In the genomic region with DNA sequence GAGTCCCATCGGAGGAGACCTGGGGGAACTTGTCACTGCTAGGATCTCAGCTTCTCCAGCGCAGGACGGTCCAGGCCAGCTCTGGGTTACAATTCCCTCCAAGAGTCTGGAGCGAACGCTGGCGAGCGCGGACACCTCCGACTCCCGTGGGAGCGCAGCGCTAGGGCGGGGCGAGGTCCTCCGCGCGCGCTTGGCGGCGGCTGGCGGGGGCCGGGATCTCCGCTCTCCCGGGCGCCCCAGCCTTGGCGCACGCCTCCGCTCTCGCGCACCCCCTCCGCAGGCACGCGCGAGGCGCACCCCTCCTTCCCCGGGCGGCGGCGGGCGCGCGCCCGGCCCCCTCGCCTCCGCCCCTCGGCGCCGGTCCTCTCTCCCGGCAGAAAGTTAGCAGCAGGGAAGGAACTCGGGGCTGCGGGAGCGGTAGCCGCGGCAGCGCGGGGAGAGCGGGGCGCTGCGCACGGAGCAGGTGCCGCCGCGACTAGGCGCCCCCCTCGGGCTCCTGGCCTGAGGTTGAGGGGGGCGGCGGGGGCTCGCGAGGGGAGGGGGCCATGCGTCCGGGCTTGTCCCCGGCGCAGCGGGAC, we compare ENCODE assay signal across 7 mouse cellular contexts. TPM values are rescaled to one million over a fixed set of nuclear protein-coding genes. Genes with fewer than 3 reads are reported as not detected.
DNase-seq lines count a peak whose midpoint lies in the region; ATAC-seq and TF ChIP-seq lines count a peak whose summit lies in the region.

A gene (plus strand): TSS at position 409 of the 578 bp plus-strand sequence.

- DNase-seq in lung, postnatal 14 days, result no peak
- DNase-seq in midbrain, embryonic 10.5 days (ENCODE audit: low spot score), result peak; percentile 51
- DNase-seq in stomach, postnatal 0 days (ENCODE audit: low spot score), result no peak
- DNase-seq in adipocyte (ENCODE audit: low spot score), result no peak

- 0 out of 2 replicates have a peak, but pooled peaks cover 4% of the 10 kb centered on the region for H3K4me1 ChIP-seq in lung, embryonic 16.5 days (replicated peaks; ENCODE audit: control insufficient read depth, insufficient read depth, low read length)
- peaks cover 17% of the 10 kb centered on the region for H3K4me1 ChIP-seq in forebrain, embryonic 13.5 days
- H3K4me1 ChIP-seq in intestine, embryonic 16.5 days (ENCODE audit: control insufficient read depth, insufficient read depth, low read length), result peaks cover 5% of the 10 kb centered on the region
- H3K4me1 ChIP-seq in midbrain, embryonic 10.5 days, result peaks cover 19% of the 10 kb centered on the region
- H3K4me1 ChIP-seq in stomach, postnatal 0 days (replicated peaks; ENCODE audit: control insufficient read depth, insufficient read depth), result no peaks in the 10 kb centered on the region

- peaks cover 65% of the 10 kb centered on the region for H3K27me3 ChIP-seq in lung, embryonic 16.5 days (ENCODE audit: control insufficient read depth, insufficient read depth, low read depth, low read length)
- peaks cover 75% of the 10 kb centered on the region for H3K27me3 ChIP-seq in forebrain, embryonic 13.5 days
- H3K27me3 ChIP-seq in intestine, embryonic 16.5 days (replicated peaks; ENCODE audit: control insufficient read depth, insufficient read depth, low read length), result peaks cover 62% of the 10 kb centered on the region
- H3K27me3 ChIP-seq in midbrain, embryonic 10.5 days (ENCODE audit: low read depth, poor library complexity, severe bottlenecking), result peaks cover 90% of the 10 kb centered on the region
- H3K27me3 ChIP-seq in stomach, postnatal 0 days (ENCODE audit: control insufficient read depth, insufficient read depth, low read length), result peaks cover 25% of the 10 kb centered on the region

- no peak within 1 kb of the TSS for H3K9ac ChIP-seq in lung, embryonic 16.5 days (ENCODE audit: low read length)
- peak within 1 kb of the TSS; percentile 61 for H3K9ac ChIP-seq in forebrain, embryonic 13.5 days
- H3K9ac ChIP-seq in intestine, embryonic 16.5 days (ENCODE audit: low read depth, low read length), result no peak within 1 kb of the TSS
- no peak within 1 kb of the TSS for H3K9ac ChIP-seq in stomach, postnatal 0 days (ENCODE audit: low read length)

- under 1% methylated on average over 26 of the region's 74 CpGs for WGBS in lung, embryonic 16.5 days
- under 1% methylated on average over 29 of the region's 74 CpGs for WGBS in forebrain, embryonic 13.5 days
- WGBS in intestine, embryonic 16.5 days, result under 1% methylated on average over 53 of the region's 74 CpGs
- under 1% methylated on average over 57 of the region's 74 CpGs for WGBS in midbrain, embryonic 10.5 days
- WGBS in stomach, postnatal 0 days, result 0% methylated on average over 27 of the region's 74 CpGs

- H3K4me3 ChIP-seq in lung, embryonic 16.5 days (ENCODE audit: low read length), result peak within 1 kb of the TSS; percentile 46
- peak within 1 kb of the TSS; percentile 68 for H3K4me3 ChIP-seq in forebrain, embryonic 13.5 days
- H3K4me3 ChIP-seq in intestine, embryonic 16.5 days (ENCODE audit: low read length), result peak within 1 kb of the TSS; percentile 51
- peak within 1 kb of the TSS; percentile 76 for H3K4me3 ChIP-seq in midbrain, embryonic 10.5 days
- H3K4me3 ChIP-seq in stomach, postnatal 0 days (ENCODE audit: low read depth, low read length), result peak within 1 kb of the TSS; percentile 39

- peak; percentile 34; the same call in 1 of the 2 replicates for ATAC-seq in lung, embryonic 16.5 days (ENCODE audit: low read depth)
- ATAC-seq in forebrain, embryonic 13.5 days, result peak; percentile 80
- no peak for ATAC-seq in intestine, embryonic 16.5 days
- no peak; the same call in 1 of the 2 replicates for ATAC-seq in stomach, postnatal 0 days (ENCODE audit: low FRiP score, low TSS enrichment)

- H3K36me3 ChIP-seq in lung, embryonic 16.5 days (ENCODE audit: control insufficient read depth, insufficient read depth, low read length), result no peaks in the 10 kb centered on the region
- no peaks in the 10 kb centered on the region for H3K36me3 ChIP-seq in forebrain, embryonic 13.5 days (ENCODE audit: poor library complexity, severe bottlenecking)
- no peaks in the 10 kb centered on the region for H3K36me3 ChIP-seq in intestine, embryonic 16.5 days (ENCODE audit: control insufficient read depth, insufficient read depth, low read length)
- H3K36me3 ChIP-seq in midbrain, embryonic 10.5 days, result no peaks in the 10 kb centered on the region
- no peaks in the 10 kb centered on the region for H3K36me3 ChIP-seq in stomach, postnatal 0 days (ENCODE audit: control insufficient read depth, insufficient read depth, low read length)

- H3K4me2 ChIP-seq in lung, embryonic 16.5 days (ENCODE audit: low read depth, low read length), result peak within 1 kb of the TSS; percentile 91
- H3K4me2 ChIP-seq in forebrain, embryonic 13.5 days, result peak within 1 kb of the TSS; percentile 98
- H3K4me2 ChIP-seq in intestine, embryonic 16.5 days (ENCODE audit: low read depth, low read length), result peak within 1 kb of the TSS; percentile 88
- H3K4me2 ChIP-seq in stomach, postnatal 0 days (replicated peaks; ENCODE audit: low read depth), result peak within 1 kb of the TSS; percentile 72

- H3K9me3 ChIP-seq in lung, embryonic 16.5 days (ENCODE audit: control insufficient read depth, low read length), result no peaks in the 10 kb centered on the region
- H3K9me3 ChIP-seq in forebrain, embryonic 13.5 days (replicated peaks), result no peaks in the 10 kb centered on the region
- no peaks in the 10 kb centered on the region for H3K9me3 ChIP-seq in intestine, embryonic 16.5 days (ENCODE audit: control insufficient read depth, low read length)
- no peaks in the 10 kb centered on the region for H3K9me3 ChIP-seq in midbrain, embryonic 10.5 days (replicated peaks)
- H3K9me3 ChIP-seq in stomach, postnatal 0 days (ENCODE audit: control insufficient read depth, low read length), result no peaks in the 10 kb centered on the region

- no peak for TF ChIP-seq EP300 in stomach, postnatal 0 days (optimal IDR thresholded peaks at IDR 0.05)

- TF ChIP-seq CTCF in stomach, postnatal 0 days (IDR thresholded peaks at IDR 0.05; ENCODE audit: low read depth), result no peak

- no peak within 1 kb of the TSS for H3K27ac ChIP-seq in lung, embryonic 16.5 days (ENCODE audit: low read length)
- no peak within 1 kb of the TSS for H3K27ac ChIP-seq in forebrain, embryonic 13.5 days
- no peak within 1 kb of the TSS for H3K27ac ChIP-seq in intestine, embryonic 16.5 days (ENCODE audit: low read length)
- H3K27ac ChIP-seq in midbrain, embryonic 10.5 days (replicated peaks), result no peak within 1 kb of the TSS; the same call in 1 of the 2 replicates
- H3K27ac ChIP-seq in stomach, postnatal 0 days (replicated peaks), result no peak within 1 kb of the TSS

RNA-seq across cellular contexts. Expression of the gene that starts here (rescaled TPM):
- 0.05 TPM in 1 of 2 replicates, not detected in the other for polyA plus RNA-seq in lung, embryonic 16.5 days (2015; fragmentation: Nextera tagmentation; extraction: Ambion mirVana)
- polyA plus RNA-seq in forebrain, embryonic 13.5 days (2015; fragmentation: Nextera tagmentation; extraction: Ambion mirVana), result 3.3 and 5.0 TPM in 2 replicates
- 0.05 and 0.09 TPM in 2 replicates for polyA plus RNA-seq in intestine, embryonic 16.5 days (2015; fragmentation: Nextera tagmentation; extraction: Ambion mirVana)
- 0.10 and 0.21 TPM in 2 replicates for polyA plus RNA-seq in midbrain, embryonic 10.5 days (2016; fragmentation: Nextera tagmentation; extraction: Ambion mirVana)
- 0.06 and 0.11 TPM in 2 replicates for polyA plus RNA-seq in stomach, postnatal 0 days (2015; fragmentation: Nextera tagmentation; extraction: Ambion mirVana)

Comparison
In these comparisons a context has a peak if more than half of its experiments do, and no peak if none do; other contexts are left out.
1. Peak in ATAC-seq, H3K4me3 ChIP-seq and H3K4me2 ChIP-seq in lung, embryonic 16.5 days; RNA of the gene not detected or under 1 TPM.
2. Peak in DNase-seq and H3K4me3 ChIP-seq in midbrain, embryonic 10.5 days; RNA of the gene not detected or under 1 TPM.